Mouse (Mus musculus): ENCODE results near the gene Pi4ka. TPM values are rescaled to one million over a fixed set of nuclear protein-coding genes. Genes with fewer than 3 reads are reported as not detected.

Pi4ka gene
- polyA plus RNA-seq, 1 experiment, result 46.1 TPM

GRCm38 (mm10) chr16:17277342-17278211 is 128.5 kb downstream of the Pi4ka start:
- peaks cover 4% of the 10 kb centered on the region; the same call in 1 of the 2 replicates for H3K4me1 ChIP-seq (ENCODE audit: control insufficient read depth, insufficient read depth, low read length)
- no peak for TF ChIP-seq CTCF (IDR thresholded peaks at IDR 0.05; ENCODE audit: control insufficient read depth, insufficient read depth, low read length)
- no peak for TF ChIP-seq POLR2A (IDR thresholded peaks at IDR 0.05; ENCODE audit: borderline replicate concordance, control insufficient read depth, low read depth, low read length)
- H3K27ac ChIP-seq (ENCODE audit: control insufficient read depth, insufficient read depth, low read depth, low read length, poor library complexity), result no peak overlapping the region; the same call in 1 of the 2 replicates
- peak overlapping the region; percentile 17 for H3K4me3 ChIP-seq (replicated peaks; ENCODE audit: control insufficient read depth, low read depth, low read length)
- WGBS, result 4% methylated on average over 61 of the region's 61 CpGs

GRCm38 (mm10) chr16:17276164-17277151 is 129.7 kb downstream of the Pi4ka start:
- peak overlapping the region; percentile 38; the same call in 1 of the 2 replicates for H3K27ac ChIP-seq (ENCODE audit: control insufficient read depth, insufficient read depth, low read depth, low read length, poor library complexity)
- peak overlapping the region; percentile 76 for H3K4me3 ChIP-seq (replicated peaks; ENCODE audit: control insufficient read depth, low read depth, low read length)
- under 1% methylated on average over 62 of the region's 62 CpGs for WGBS
- peaks cover 4% of the 10 kb centered on the region; the same call in 1 of the 2 replicates for H3K4me1 ChIP-seq (ENCODE audit: control insufficient read depth, insufficient read depth, low read length)
- peak; percentile 56; the same call in 1 of the 2 replicates for TF ChIP-seq POLR2A (IDR thresholded peaks at IDR 0.05; ENCODE audit: borderline replicate concordance, control insufficient read depth, low read depth, low read length)
- peak; percentile 85 for TF ChIP-seq CTCF (IDR thresholded peaks at IDR 0.05; ENCODE audit: control insufficient read depth, insufficient read depth, low read length)

DNA sequence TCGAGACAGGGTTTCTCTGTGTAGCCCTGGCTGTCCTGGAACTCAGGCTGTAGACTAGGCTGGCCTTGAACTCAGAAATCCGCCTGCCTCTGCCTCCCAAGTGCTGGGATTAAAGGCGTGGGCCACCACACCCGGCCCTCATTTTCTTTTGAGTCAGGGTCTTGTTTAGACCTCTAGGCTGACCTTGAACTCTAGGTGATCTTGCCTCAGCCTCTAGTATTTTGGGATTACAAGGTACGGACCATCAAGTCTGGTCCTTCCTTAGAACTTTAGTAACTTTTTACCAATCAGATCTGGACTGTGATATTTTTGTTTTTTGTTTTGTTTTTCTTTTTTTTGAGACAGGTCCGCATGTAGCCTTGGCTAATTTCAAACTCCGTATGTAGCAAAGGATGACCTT is 130.4 kb downstream of the Pi4ka start, which contains the start of gene Tmem191c:
Tmem191c (plus strand) TSS at position 357 of the 400 bp plus-strand sequence.
- WGBS, result 51% methylated on average over 7 of the region's 7 CpGs
- Histone ChIP-seq H3K27ac (ENCODE audit: control insufficient read depth, insufficient read depth, low read depth, low read length, poor library complexity) (peak within 1 kb of the TSS; percentile 38; the same call in 1 of the 2 replicates), H3K4me3 (replicated peaks; ENCODE audit: control insufficient read depth, low read depth, low read length) (peak within 1 kb of the TSS; percentile 76), H3K4me1 (ENCODE audit: control insufficient read depth, insufficient read depth, low read length) (peaks cover 4% of the 10 kb centered on the region; the same call in 1 of the 2 replicates)
- TF ChIP-seq POLR2A (IDR thresholded peaks at IDR 0.05; ENCODE audit: borderline replicate concordance, control insufficient read depth, low read depth, low read length) (no peak), CTCF (IDR thresholded peaks at IDR 0.05; ENCODE audit: control insufficient read depth, insufficient read depth, low read length) (no peak)

DNA sequence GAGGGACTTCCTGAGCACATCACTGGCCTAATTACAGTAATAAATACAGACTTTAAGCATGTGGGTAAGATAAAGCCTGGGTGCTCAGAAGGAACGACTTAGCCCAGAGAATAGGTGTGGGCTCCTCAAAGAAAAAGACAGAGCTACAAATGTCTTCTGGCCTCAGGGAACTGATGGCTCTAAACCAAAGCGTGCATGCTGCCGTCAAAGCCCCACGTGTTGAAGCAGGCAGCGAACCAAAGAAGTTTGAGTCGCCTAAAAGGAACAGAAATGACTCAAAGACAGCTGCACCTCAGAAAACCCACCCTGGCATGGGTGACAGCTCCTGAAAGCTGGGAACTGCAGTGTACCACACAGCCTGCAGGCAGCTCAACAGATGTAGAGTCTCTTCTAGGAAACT is 134.3 kb downstream of the Pi4ka start:
- TF ChIP-seq POLR2A (IDR thresholded peaks at IDR 0.05; ENCODE audit: borderline replicate concordance, control insufficient read depth, low read depth, low read length), result no peak
- H3K4me1 ChIP-seq (ENCODE audit: control insufficient read depth, insufficient read depth, low read length), result peaks cover 1% of the 10 kb centered on the region; the same call in 1 of the 2 replicates
- 84% methylated on average over 6 of the region's 6 CpGs for WGBS

GRCm38 (mm10) chr16:17271124-17271523 is 135.0 kb downstream of the Pi4ka start:
- H3K27ac ChIP-seq (ENCODE audit: control insufficient read depth, insufficient read depth, low read depth, low read length, poor library complexity), result no peak overlapping the region
- TF ChIP-seq CTCF (IDR thresholded peaks at IDR 0.05; ENCODE audit: control insufficient read depth, insufficient read depth, low read length) (no peak), POLR2A (IDR thresholded peaks at IDR 0.05; ENCODE audit: borderline replicate concordance, control insufficient read depth, low read depth, low read length) (no peak)
- WGBS, result 64% methylated on average over 4 of the region's 4 CpGs
- H3K4me1 ChIP-seq (ENCODE audit: control insufficient read depth, insufficient read depth, low read length), result no peaks in the 10 kb centered on the region
- no peak overlapping the region for H3K4me3 ChIP-seq (replicated peaks; ENCODE audit: control insufficient read depth, low read depth, low read length)

More for the DNA sequence above, 134.3 kb downstream of the Pi4ka start:
- Histone ChIP-seq H3K4me3 (replicated peaks; ENCODE audit: control insufficient read depth, low read depth, low read length) (no peak overlapping the region), H3K27ac (ENCODE audit: control insufficient read depth, insufficient read depth, low read depth, low read length, poor library complexity) (no peak overlapping the region)

GRCm38 (mm10) chr16:17269872-17270271 is 136.2 kb downstream of the Pi4ka start:
- 61% methylated on average over 5 of the region's 5 CpGs for WGBS
- Histone ChIP-seq H3K4me3 (replicated peaks; ENCODE audit: control insufficient read depth, low read depth, low read length) (no peak overlapping the region), H3K4me1 (ENCODE audit: control insufficient read depth, insufficient read depth, low read length) (no peaks in the 10 kb centered on the region), H3K27ac (ENCODE audit: control insufficient read depth, insufficient read depth, low read depth, low read length, poor library complexity) (no peak overlapping the region)
- TF ChIP-seq POLR2A (IDR thresholded peaks at IDR 0.05; ENCODE audit: borderline replicate concordance, control insufficient read depth, low read depth, low read length) (no peak), CTCF (IDR thresholded peaks at IDR 0.05; ENCODE audit: control insufficient read depth, insufficient read depth, low read length) (no peak)

- TF ChIP-seq POLR2A (IDR thresholded peaks at IDR 0.05; ENCODE audit: borderline replicate concordance, control insufficient read depth, low read depth, low read length) (no peak), CTCF (IDR thresholded peaks at IDR 0.05; ENCODE audit: control insufficient read depth, insufficient read depth, low read length) (no peak)
- WGBS, result 52% methylated on average over 5 of the region's 5 CpGs
- no peak overlapping the region for H3K27ac ChIP-seq (ENCODE audit: control insufficient read depth, insufficient read depth, low read depth, low read length, poor library complexity)
- H3K4me1 ChIP-seq (ENCODE audit: control insufficient read depth, insufficient read depth, low read length), result no peaks in the 10 kb centered on the region
- H3K4me3 ChIP-seq (replicated peaks; ENCODE audit: control insufficient read depth, low read depth, low read length), result no peak overlapping the region
These were observed 138.2 kb downstream of the Pi4ka start for GRCm38 (mm10) chr16:17267937-17268336.
